Mouse (Mus musculus): Measurements from ENCODE around the gene Rasgrp4. TPM values are rescaled to one million over a fixed set of nuclear protein-coding genes. Genes with fewer than 3 reads are reported as not detected.
A peak's percentile ranks its signal among the peaks of the same experiment; 100 is the strongest.

The Rasgrp4 gene
- total RNA-seq, 2 experiments from 2014 or later = 1.4 TPM

DNA sequence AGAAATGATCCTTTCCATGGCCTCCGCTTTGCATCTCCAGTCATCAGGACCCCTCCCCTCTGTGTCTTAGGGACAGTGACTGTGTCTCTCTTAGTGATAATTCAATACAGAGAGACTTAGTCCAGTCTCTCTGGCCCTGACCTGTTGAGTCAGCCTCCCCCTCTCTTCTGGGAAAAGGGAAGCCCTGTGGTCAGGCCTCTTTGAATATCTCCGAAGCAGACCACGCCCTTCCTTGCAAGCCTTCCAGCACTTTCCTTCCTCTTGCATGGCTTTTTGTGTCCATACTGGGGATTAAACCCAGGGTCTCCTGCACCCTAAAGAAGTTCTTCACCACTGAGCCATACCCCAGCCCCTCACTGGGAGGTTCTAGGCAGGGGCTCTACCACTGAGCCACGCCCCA, 9.4 kb downstream of the Rasgrp4 start:
- no peak for DNase-seq (ENCODE audit: low spot score)

DNA sequence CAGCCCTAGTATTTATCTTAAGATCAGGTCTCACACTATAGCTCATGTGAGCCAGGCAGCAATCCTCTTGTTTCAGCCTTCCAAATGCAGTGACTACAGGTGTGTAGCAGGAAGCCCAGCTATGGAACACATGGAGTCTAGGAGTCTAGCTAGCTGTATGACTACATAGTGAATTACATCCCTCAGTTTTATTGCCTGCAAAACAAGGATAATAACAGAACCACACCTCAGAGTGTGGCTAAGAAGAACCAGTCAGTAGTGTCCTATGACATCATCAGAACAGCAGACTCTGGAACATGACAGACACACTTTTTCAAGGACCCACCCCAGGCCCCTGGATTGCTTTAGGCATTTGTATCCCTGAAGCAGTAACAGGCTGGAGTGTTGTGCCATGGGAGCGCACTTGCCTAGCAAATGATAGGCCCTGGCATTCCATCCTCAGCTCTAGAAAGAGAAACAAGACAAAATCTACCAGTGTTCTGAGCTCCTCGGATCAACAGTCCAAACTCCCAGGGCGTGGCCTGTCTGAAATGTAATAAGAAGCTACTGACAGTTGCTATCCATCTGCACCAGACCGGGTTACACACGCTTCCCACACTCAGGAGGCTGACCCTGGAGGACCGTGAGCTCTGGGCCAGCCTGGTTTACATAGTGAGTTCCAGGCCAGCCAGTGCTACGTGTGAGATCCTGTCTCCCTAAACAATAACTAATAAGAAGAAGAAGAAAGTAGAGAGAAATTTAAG, 12.1 kb downstream of the Rasgrp4 start:
- DNase-seq (ENCODE audit: low spot score) = no peak
- intact Hi-C loops (cut with DNase I) = no loop called here

More for the DNA sequence above, 9.4 kb downstream of the Rasgrp4 start:
- intact Hi-C loops (cut with DNase I) = no loop called here

DNA sequence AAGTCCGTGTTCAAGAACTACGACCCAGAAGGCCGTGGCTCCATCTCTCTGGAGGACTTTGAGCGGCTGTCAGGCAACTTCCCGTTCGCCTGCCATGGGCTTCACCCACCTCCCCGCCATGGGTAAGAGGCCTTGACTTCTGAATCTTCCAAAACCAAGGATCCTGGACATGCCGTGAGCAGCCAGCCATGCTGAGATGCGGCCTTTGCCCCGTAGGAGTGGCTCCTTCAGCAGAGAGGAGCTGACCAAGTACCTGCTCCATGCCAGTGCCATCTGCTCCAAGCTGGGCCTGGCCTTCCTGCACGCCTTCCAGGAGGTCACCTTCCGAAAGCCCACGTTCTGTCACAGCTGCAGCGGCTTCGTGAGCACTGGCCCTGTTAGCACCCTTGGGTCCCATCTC, 14.1 kb downstream of the Rasgrp4 start:
- intact Hi-C loops (cut with DNase I) = no loop called here
- no peak for DNase-seq (ENCODE audit: low spot score)

DNA sequence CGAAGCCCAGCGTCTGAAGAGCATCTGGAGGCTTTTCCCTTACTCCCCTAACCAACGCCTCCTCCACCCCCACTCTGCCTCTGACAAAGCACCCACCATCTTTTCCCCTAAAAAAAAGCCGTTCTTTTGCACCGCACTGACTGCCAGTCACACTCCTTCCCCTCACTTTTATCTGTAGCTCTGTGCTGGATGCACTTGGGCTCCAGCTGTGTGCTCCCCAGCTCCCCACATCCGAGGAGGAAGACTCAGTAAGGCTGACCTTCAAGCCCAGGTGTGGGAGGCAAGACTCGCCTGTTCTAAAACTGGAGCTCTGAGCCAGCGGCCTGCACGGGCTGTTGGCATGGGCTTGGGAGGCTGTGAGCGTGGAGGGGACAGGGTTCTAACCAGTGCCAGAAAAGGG, 16.8 kb downstream of the Rasgrp4 start:
- intact Hi-C loops (cut with DNase I) = no loop called here
- no peak for DNase-seq (ENCODE audit: low spot score)

DNA sequence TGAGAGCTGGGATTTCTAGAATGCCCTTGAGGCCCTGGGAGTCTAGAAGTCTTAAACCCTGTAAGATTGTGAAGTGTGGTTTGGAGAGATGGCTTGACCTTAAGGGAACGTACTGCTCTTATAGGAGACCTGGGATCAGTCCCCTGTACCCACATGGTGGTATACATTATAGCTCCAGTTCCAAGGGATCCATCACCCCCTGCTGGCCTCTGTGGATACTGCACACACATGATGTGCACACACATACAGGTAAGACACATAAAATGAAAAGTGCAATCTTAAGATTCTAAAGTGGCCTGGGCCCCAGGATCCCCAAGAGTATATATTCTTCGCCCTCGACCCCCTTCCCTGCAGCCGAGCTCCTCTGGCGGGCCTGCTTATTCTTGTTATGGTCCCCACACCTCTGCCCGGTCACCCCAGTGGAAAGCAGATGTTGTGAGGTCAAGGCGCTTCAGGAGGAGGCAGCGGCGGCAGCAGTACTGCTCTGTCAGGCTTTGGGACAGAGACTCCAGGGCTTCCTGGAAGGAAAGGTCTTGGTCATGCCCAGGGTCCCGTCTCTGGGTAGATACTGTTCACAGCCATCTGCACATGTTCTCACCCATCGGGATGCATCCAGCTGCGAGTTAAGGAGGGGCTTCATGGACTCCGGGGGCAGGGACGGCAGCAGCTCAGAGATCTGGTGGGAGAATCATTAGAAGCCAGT, 19.5 kb downstream of the Rasgrp4 start:
- intact Hi-C loops (cut with DNase I) = no loop called here
- DNase-seq (ENCODE audit: low spot score) = no peak

DNA sequence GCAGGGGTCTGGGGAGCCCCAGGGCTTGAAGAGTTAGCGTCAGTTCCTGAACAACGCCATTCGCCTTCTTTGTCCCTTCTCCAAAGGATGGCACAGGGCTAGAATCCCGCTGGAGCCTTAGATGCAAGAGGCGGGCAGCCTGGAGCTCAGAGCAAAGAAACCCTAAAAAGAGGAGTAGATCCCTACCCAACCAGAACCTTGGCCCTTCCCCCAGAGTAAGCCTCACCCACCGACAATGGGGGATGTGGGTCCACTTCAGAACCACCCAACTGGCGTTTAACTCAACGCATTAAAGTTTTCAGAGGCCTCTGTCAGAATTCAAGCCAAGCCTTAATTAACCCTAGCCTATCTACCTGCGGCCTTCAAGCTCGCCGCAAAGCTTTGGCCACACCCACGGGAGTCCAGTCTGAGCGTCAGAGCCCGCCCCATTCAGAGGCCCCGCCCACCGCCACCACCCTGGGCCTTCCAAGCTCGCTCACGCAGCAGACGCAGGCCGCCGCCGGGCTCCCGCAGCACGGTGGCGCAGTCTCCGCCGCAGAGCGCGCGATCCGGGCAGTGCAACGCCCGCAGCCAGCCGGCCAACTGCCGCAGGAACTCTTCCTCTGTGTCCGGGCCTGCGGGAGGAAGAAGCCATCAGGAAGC, 20.7 kb downstream of the Rasgrp4 start:
- intact Hi-C loops (cut with DNase I) = no loop called here
- peak; percentile 75 for DNase-seq (ENCODE audit: low spot score)

DNA sequence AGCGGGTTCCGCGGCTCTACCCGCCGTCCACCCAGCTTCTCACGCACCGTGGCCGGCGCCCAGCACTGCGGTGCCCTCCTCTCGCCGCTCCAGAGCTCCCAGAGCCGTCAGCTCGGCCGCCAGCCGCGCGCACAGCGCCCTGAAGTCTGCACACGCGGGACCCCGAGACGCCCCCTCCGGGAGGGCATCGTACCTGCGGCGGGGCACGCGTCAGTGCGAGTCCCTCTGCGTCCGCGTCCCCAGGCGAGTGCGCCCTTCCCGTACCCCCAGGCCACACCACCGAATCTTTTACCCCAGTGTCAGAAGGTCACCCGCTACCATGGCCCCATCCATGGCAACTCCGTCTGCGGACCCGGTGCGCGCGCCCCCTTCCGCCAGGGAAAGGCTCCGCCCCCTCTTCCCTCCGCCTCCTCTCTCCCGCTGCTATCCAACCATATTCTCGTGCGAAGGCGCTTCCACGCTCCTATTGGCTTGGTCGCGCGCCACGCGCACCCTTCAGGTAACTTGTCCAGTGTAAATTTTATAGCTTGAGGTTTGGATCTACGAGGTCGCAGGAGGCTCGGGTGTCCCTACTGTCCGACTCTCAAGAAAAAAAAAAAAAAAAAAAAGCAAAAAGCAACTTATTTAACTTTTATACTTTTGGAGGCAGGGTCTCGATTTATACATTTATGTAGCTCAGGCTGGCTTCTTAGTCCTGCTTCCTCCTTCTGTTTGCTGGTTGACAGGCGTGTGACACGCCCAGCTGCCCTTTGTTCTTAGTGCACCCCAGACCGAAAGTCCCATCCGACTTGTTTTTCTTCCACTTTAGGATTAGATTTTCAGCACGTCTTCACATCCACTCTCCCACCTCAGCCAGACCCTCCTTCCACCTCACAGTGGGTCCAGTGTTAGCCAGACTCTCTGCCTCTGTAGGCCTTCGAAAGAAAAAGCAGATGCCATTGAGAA, 21.5 kb downstream of the Rasgrp4 start, which contains the start of gene Fam98c:
Fam98c (minus strand) TSS at position 397 of the 945 bp plus-strand sequence.
- peak; percentile 69 for DNase-seq (ENCODE audit: low spot score)
- intact Hi-C loops (cut with DNase I) = loop anchor here (1.0 kb wide), 1 partner anchor 24 kb away; the partner anchor contains the start of gene Psmd8

DNA sequence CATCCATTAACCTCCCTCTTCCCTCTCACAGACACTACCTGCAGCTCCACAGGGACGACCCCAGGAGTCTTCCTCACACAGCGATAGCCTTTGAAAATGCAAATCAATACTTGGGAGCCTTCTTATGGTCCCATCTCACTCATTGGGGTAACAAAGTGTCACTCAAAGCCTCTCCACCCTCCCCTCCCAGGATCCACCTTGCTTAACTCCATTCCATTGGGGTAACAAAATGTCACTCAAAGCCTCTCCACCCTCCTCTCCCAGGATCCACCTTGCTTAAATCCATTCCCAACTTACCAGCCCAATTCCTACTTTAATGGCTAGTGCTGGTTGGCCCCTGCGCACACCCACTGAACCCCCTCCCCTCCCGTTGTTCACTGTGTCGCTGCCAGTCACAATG, 23.6 kb downstream of the Rasgrp4 start:
- intact Hi-C loops (cut with DNase I) = no loop called here

DNA sequence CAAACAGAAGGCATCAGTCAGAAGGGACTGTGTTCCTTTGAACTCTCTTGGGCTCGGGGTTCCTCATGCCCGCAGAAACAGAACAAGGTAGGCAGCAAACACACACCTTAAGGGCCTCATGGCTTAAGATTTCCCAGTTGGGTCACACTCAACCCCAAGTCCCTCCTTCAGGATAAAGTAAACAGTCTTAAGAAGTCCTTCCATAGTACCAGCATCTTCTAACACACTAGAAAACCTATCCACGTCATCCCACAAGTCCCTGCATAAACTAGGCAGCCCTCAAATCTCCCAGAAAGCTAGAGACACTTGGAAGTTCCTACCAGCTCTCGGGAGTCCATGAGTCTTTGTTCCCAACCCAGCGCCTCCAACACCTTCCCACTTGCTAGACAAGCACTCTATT, 27.6 kb downstream of the Rasgrp4 start:
- DNase-seq (ENCODE audit: low spot score) = no peak
- intact Hi-C loops (cut with DNase I) = no loop called here

More for the DNA sequence above, 23.6 kb downstream of the Rasgrp4 start:
- no peak for DNase-seq (ENCODE audit: low spot score)

DNA sequence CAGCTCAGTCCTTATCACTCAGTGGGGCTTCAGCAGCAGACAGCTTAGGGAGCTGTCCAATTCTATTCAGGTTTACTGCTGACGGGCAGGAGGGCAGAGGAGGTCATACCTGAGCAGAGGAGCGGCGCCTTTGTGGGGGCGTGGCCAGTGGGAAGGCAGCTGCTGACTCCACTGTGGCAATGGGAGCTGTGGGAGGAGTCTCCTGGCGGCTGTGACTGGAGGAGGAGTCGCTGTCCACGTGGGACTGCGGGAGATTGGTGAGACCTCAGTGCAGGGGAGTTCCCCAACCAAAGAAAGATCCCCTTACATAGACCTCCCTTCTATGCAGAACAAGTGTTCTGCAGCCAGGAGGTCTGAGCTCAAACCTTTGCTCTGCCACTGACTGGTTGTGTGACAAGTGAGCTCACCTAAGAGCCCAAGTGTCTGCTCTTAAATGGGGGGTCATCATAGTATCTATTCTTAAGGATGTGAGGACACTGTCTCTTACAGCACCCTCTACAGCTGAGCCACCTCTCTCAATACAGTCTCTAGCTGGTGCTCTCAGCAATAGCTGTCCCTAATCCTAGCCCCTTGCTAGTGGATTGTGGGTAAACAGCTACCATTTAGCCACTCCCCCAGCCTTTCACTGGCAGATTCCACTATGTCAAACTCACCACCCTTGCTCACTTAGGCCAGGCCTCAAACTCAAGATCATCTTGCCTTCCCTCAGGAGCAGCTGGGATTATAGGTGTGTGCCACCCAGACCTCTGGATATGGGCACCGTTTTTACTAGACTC, 28.3 kb downstream of the Rasgrp4 start:
- intact Hi-C loops (cut with DNase I) = no loop called here
- DNase-seq (ENCODE audit: low spot score) = no peak

DNA sequence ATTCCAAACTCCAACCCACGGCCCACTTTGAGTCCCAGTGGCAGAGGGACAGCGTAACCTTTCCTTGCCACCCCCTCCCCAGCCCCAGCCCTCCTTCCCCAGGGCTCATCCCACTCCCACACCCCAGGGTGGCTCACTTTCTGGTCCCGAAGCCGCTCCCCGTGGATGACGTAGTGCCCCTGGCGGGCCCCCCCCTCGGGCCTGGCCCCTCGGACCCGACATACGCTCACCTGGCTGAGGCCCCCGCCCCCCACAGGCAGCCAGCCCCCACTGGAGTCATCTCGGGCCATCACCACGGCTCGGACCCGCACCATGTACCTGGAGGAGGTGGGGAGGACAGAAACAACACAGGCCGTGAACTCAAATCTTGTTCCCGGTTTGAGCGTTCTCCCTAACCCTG, 33.0 kb downstream of the Rasgrp4 start:
- intact Hi-C loops (cut with DNase I) = no loop called here
- no peak for DNase-seq (ENCODE audit: low spot score)

DNA sequence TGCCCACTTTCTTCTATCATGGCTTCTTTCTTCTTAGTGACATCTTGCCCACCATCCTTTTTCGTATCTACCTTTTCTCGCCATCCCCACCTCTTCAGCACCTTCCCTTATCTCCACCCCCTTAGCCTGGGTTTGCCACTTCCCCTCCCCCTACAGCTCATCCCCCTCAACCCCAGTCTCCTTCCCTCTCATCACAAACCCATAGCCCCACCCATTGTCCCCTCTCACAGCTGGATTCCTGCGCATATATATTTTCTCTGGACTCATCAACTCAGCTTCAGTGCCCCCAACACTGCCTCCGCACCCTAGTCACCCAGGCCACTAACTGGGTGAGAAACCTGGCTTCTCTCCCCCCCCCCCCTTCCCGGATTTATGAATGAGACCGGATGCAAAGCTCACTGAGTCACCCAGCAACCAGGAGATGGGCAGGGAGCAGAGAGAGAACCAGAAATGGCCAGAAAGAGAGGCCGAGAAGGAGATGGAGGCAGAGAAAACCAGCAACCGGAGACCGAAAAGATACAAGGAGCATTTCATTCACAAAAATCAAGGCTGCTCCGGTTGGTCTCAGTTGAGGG, 33.6 kb downstream of the Rasgrp4 start:
- DNase-seq (ENCODE audit: low spot score) = no peak
- intact Hi-C loops (cut with DNase I) = no loop called here

DNA sequence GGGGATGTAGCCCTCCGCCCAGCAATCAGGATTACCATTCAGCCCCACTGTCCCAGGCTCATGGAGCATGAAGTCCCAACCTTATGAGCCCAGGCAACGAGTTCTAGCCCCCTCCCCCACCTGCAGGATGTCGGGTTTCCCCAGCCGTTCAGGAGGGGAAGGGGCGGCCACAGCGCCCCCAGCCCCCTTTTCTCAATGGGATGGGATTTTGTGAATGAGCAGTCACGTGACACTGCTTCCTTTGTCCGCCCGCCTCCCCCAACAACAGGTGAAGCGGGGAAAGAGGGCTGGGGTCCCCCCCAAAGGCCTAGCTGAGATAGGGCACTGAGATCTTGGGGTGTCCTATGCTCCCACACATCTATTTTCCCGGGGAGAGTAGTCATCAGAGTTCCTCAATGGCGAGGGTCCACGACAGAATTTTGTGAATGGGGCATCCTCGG, 34.2 kb downstream of the Rasgrp4 start:
- no peak for DNase-seq (ENCODE audit: low spot score)
- intact Hi-C loops (cut with DNase I) = no loop called here

DNA sequence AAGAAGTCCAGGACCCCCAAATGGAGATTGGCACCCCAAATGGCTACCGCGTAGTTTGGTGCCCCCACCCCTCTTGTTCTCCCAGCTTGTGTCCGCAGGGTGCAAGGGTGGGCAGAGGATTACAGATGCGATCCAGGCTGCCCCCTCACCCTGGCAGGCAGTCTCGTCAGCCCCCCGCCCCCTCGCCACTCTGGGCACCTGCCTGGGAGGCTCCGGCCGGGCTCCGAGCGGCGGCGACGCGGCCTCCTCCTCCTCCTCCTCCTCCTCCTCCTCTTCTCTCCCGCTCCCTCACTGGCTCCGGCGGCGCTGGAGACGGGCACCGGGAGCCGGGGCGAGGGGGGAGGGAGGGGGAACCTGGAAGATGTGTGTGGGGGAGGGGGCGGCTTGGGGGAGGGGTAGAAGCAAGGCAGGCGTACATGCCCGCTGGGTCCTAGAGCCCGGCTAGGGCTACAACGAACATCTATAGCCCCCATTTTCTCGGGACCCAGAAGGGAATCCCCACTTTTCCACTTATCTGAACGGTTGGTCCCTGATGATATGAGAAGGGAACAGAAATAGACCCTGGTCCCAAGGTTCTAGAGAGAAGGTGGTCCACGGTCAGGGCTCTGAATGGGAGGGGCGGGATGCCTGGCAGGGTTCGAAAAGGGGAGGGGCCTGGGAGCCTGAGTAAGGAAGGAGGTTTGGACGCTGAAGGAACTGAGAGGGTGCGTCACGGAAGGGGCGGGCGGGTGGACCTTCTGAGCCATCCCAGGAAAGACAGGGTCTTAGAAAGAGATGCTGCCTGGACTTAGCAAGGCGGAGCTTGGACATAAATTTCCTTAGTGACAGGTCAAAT, 34.8 kb downstream of the Rasgrp4 start:
- intact Hi-C loops (cut with DNase I) = no loop called here
- peak; percentile 65 for DNase-seq (ENCODE audit: low spot score)

DNA sequence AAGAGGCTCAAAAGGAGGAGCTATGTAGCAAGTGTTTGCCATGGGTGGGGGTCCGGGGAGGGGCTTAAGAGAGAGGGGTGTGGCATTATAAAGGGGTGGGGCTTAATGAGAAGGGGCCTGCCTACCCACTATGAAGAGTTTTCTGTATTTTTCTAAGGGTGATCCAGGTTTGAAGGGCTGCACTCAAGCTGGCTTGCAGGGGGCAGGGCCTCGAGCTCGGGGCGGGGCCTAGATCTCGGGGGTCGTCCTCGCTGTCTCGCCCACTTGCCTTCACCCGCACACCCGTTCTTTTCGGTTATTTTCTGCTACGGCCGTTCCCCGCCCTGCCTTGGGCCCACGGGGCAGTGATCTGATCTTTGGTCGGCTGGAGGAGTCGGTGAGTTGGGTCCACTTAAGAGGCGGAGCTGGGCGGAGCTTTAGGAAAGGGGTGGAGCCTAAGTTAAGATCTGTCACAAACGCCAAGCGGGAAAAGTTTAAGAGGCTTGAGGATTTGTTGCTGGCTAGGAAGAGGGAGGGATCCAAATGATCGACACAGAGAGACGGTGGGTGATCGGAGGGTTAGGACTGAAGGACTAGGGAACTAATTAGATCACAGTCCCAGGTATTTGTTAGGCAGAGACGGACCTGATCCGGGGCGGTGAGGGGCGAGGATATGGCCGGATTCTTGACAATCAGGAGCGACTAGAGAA, 35.6 kb downstream of the Rasgrp4 start, which contains the start of the genes Ggn and Spred3:
Ggn (plus strand) TSS at position 145 of the 689 bp plus-strand sequence.
Spred3 (minus strand) TSS at position 346 of the 689 bp plus-strand sequence.
- peak; percentile 64 for DNase-seq (ENCODE audit: low spot score)
- intact Hi-C loops (cut with DNase I) = no loop called here

DNA sequence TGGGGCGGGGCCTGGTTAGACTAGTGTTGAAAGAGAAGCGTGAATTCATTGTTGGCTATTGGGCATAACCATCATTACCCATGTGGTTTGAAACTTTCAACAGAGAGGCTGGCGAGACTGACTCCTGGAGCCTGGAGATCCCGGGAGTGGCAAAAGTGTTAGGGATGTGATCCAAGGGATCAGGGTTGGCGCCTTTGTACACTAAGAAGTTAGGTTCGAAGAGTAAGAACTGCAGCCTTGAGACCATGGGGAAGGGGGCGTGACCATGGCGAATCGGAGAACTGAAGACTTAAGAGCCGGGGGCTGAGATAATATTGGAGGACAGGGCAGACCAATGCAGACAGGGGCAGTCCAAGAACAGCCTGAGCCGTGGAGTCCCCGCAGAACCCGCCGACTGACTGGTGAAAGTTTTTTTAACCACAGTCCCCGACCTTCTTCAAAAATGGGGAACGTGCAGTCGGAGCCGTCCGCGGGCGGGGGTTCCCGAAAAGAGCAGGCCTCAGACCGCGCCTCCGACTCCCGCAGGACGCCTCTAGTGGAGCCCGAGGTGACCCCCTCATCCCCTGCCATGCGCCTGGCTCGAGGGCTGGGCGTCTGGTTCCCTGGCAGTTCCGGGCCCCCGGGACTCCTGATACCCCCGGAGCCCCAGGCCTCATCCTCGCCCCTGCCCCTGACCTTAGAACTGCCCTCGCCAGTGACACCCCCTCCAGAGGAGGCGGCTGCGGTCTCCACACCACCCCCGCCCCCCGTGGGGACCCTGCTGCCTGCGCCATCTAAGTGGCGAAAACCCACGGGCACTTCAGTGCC, 36.3 kb downstream of the Rasgrp4 start:
- intact Hi-C loops (cut with DNase I) = no loop called here
- DNase-seq (ENCODE audit: low spot score) = no peak

Data from heart, postnatal 25 days (tissue).